Mouse (Mus musculus) skeletal muscle tissue, adult 2 months (tissue): ENCODE results near the gene Slc35f4.
"Not testable (repeated sequence)": the region's sequence is repeated elsewhere in the genome, so short reads cannot be mapped to it uniquely, and the experiment has no call there.

Experiments used
- DNase-seq: peaks from one replicate; pipeline ENCODE4 v3.0.0-alpha.2; 2012; ENCODE audit warnings: low read depth, low spot score

Gene Slc35f4

GRCm38 (mm10) chr14:49278479-49278878, 247.4 kb downstream of the Slc35f4 start:
- not testable (repeated sequence) for DNase-seq

DNA sequence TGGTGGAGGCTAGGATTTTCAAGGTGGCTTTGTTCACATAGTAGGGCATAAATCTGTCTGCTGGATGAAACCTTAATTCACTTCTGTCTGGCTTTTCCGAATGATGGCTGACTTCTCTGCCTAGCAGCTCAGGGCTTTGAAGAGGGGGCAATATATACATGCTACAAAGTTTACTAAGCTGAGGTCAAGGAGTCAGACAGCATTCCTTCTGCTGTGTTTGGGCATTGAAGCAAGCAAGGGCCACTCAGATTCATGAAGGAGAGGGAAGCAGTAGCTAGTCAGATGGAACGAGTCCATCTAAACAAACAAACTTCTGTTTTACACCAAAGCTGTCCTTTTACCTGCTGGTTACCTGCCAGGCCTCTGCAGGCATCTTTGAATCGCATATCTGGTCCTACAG, 248.2 kb downstream of the Slc35f4 start:
- no peak for DNase-seq

- DNase-seq, result no peak
Observed at GRCm38 (mm10) chr14:49275376-49275775, 250.5 kb downstream of the Slc35f4 start.

GRCm38 (mm10) chr14:49265286-49266002, 260.4 kb downstream of the Slc35f4 start:
- DNase-seq, result no peak
